Mouse (Mus musculus): Measurements from ENCODE around the gene Lrig2. TPM values are rescaled to one million over a fixed set of nuclear protein-coding genes. Genes with fewer than 3 reads are reported as not detected.

Lrig2 gene
- total RNA-seq (2023): 10 to 100 TPM; 19.5 to 20.3 TPM

DNA sequence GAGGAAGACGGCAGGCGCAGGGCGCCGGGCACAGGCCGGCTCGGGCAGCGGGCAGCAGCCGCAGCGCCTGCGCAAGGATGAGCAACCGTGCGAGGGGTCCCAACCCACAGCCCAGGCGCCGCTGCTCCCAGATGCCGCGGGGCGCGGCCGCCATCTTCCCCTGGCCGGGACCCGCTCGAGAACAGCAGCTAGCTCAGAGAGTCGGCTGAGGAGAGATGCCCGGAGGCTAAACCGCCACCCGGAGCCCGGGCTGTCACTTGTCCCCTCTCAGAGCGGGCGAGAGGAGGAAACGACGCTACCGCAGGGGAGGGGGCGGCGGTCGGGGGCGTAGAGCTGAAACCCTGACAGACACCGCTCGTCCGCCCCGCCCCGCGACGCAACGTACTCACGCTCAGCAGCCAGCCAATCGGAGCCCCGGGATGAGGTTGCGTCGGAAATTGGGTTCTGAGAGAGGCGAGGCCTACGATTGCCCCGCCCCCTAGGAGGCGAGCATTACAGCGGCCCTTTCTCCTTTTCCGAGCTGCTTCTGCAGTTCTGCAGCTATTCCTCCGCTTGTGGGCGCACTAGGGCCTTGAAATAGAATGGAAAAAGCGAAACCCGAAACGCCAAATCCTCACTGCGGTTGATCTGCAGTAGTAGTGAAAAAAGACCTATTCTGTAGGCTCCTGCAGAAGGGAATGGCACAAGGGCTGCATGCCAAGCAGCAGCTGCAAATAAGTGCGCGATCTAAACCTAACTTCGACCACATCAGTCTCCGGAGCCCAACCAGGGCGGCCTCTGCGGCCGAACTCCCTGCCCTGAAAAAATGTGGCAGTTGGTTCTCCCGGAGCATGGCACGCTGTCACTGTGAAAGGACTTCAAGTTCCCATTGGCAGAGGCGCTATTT, at the start of gene Lrig2:
TSS of gene Lrig2 (minus strand) at position 381 of the 886 bp plus-strand sequence.

Other genes starting within 250 kb of the Lrig2 start
- 10 to 100 TPM; 10.0 to 13.3 TPM for gene Slc16a1, start 126.8 kb upstream of the Lrig2 start, total RNA-seq (2023)

Data from neutrophil, adult 59 days (primary cell).